Mouse (Mus musculus): Measurements from ENCODE around the gene Ush1g.

DNA sequence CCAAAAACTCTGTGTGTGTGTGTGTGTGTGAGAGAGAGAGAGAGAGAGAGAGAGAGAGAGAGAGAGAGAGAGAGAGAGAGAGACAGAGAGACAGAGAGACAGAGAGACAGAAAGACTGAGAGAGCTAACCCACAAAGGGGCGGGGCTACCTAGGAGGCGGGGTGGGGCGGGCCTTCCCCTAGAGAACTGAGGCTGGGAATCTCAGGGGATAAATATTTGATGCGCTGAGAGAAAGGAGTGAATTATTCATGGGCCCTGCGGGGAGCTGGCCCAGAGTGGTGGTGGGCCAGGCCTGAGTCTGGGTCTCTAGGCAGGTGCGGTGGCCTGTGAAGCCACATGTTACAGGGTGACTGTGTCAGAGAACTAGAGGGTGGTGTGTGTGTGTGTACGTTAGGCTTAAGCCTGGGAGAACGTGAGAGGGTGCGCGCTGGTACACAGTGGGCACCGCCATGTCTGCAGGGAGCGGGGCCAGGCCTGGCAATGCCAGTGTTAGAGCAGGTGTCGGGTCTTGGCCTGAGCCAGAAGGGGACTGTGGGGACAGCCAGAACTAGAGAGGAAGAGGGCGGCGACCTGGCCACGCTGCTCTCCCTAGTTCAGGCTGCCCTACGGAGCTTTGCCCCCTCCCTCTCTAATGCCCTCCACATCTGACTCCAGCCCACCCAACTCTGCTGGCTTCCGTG, 2.0 kb downstream of the Ush1g start:
- no peak for TF ChIP-seq POLR2A (IDR thresholded peaks at IDR 0.05; ENCODE audit: borderline replicate concordance, low read depth, low read length)
- no peak for TF ChIP-seq CTCF (IDR thresholded peaks at IDR 0.05; ENCODE audit: low read depth, low read length)

All from bone marrow macrophage, adult 2 months (primary cell).